Mouse (Mus musculus): ENCODE data around the gene Smarcd3.

- TF ChIP-seq CTCF (IDR thresholded peaks at IDR 0.05; ENCODE audit: low read depth): no peak
- no peak for TF ChIP-seq EP300 (IDR thresholded peaks at IDR 0.05; ENCODE audit: low read depth)
These were observed 37.0 kb downstream of the Smarcd3 start for GRCm38 (mm10) chr5:24587200-24587577.
